Mouse (Mus musculus): ENCODE results near the gene Tdrd7. TPM values are rescaled to one million over a fixed set of nuclear protein-coding genes. Genes with fewer than 3 reads are reported as not detected.

The Tdrd7 gene
- polyA plus RNA-seq, 1 experiment from 2014 or later = 24.9 TPM

DNA sequence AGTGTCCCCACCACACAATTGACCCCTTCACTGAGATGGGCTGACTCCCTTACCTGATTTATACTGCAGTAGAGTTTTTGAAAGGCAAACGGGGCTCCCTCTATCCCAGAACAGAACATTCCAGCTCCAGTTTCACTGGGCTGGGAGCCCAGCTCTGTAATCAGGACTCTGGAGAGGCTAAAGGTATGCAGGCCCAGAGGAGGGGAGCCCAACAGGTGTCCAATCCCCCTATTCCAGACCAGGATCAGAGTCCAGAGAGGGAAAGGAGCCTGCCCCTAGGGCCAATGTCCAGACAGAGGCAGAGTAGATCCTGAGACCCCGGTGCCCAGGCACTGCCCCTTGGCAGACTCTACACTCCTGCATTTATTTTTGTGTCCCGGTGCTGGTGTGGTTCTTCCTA, 99.8 kb downstream of the Tdrd7 start:
- no peak for ATAC-seq
- Histone ChIP-seq H3K9ac (ENCODE audit: low read depth, low read length) (no peak overlapping the region), H3K36me3 (ENCODE audit: control insufficient read depth, insufficient read depth, low read length) (no peaks in the 10 kb centered on the region), H3K4me3 (ENCODE audit: low read depth, low read length) (no peak overlapping the region), H3K4me2 (ENCODE audit: low read length) (no peak overlapping the region), H3K27me3 (ENCODE audit: control insufficient read depth, insufficient read depth, low read depth, low read length) (no peaks in the 10 kb centered on the region), H3K9me3 (replicated peaks; ENCODE audit: control insufficient read depth, low read length, poor library complexity, severe bottlenecking) (no peaks in the 10 kb centered on the region), H3K27ac (ENCODE audit: low read length) (no peak overlapping the region), H3K4me1 (ENCODE audit: control insufficient read depth, insufficient read depth, low read length) (no peaks in the 10 kb centered on the region)
- 75% methylated on average over 3 of the region's 3 CpGs for WGBS

DNA sequence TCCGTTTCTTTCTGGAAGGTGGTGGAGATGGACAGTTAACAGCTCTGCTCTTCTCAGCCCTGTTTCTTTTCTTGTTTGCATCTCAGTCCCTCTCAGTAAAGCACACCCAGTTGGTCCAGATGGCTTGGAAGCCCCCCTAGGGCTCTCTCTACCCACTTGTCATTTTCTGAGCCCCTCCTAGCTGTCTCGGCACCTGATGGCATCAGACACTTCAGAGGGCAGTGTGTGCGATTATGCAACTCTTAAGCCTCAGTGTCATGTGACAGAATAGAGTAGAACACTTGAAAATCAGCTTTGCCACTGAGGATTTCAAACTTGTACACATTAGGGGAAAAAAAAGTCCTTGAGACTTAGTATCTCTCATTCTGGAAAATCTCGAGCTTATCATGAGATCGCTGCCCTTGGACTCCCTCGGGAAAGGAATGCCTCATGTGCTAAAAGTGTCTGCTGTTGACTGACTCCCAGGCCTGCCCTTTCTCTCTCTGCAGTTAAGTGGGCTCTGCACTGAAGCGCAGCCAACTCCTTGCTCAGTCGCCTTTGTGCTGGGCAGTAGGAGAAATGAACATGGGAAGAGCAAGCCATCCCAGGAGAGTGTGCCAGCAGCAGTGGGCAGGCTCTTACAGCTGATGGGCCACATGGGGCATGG, 100.7 kb downstream of the Tdrd7 start:
- no peaks in the 10 kb centered on the region for H3K27me3 ChIP-seq (ENCODE audit: control insufficient read depth, insufficient read depth, low read depth, low read length)
- H3K36me3 ChIP-seq (ENCODE audit: control insufficient read depth, insufficient read depth, low read length) = no peaks in the 10 kb centered on the region
- H3K4me3 ChIP-seq (ENCODE audit: low read depth, low read length) = no peak overlapping the region
- no peak overlapping the region for H3K9ac ChIP-seq (ENCODE audit: low read depth, low read length)
- H3K4me2 ChIP-seq (ENCODE audit: low read length) = no peak overlapping the region
- ATAC-seq = no peak
- H3K4me1 ChIP-seq (ENCODE audit: control insufficient read depth, insufficient read depth, low read length) = no peaks in the 10 kb centered on the region
- H3K27ac ChIP-seq (ENCODE audit: low read length) = no peak overlapping the region
- 63% methylated on average over 8 of the region's 8 CpGs for WGBS
- no peaks in the 10 kb centered on the region for H3K9me3 ChIP-seq (replicated peaks; ENCODE audit: control insufficient read depth, low read length, poor library complexity, severe bottlenecking)

DNA sequence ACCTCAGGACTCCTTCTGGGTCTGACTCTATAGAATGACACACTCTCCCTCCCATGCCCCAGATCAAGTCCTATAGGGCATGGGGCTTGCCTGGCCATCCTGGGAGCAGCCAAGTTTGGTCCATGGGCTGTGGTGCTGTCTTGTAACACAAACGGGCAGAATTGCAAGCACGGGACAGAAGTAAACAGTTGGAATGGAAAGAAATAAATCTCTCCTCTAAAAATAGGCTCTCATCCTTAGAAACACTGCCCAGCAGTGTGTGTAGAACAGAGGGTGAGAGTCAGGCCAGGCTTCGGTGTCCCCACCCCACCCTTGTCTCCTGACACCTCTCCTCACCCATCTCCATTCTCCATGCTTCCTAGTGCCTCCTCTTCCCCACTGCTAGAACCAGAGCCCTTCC, 102.9 kb downstream of the Tdrd7 start:
- Histone ChIP-seq H3K9ac (ENCODE audit: low read depth, low read length) (no peak overlapping the region), H3K4me3 (ENCODE audit: low read depth, low read length) (no peak overlapping the region), H3K4me1 (ENCODE audit: control insufficient read depth, insufficient read depth, low read length) (no peaks in the 10 kb centered on the region), H3K27me3 (ENCODE audit: control insufficient read depth, insufficient read depth, low read depth, low read length) (no peaks in the 10 kb centered on the region), H3K4me2 (ENCODE audit: low read length) (no peak overlapping the region), H3K27ac (ENCODE audit: low read length) (no peak overlapping the region), H3K36me3 (ENCODE audit: control insufficient read depth, insufficient read depth, low read length) (no peaks in the 10 kb centered on the region), H3K9me3 (replicated peaks; ENCODE audit: control insufficient read depth, low read length, poor library complexity, severe bottlenecking) (no peaks in the 10 kb centered on the region)
- 93% methylated on average over 3 of the region's 3 CpGs for WGBS
- ATAC-seq = no peak

DNA sequence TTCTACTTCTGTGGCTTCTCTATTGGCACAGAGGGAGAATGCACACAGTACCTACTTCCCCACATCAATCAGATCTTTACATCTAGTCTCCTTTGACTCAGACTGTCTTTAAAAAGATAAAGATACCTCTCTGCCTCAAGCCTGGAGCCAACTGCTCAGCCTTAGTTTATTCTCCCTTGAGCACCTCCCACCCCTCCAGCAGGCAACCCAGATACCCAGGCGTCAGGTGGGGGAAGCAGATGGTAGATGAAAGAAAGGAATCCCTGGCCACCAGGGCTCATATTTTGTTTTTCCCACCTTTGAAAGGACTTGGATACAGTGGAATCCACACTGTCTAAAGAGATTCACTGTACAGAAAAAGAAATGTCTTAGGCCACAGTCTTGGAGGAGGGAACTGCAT, 103.4 kb downstream of the Tdrd7 start:
- H3K36me3 ChIP-seq (ENCODE audit: control insufficient read depth, insufficient read depth, low read length) = no peaks in the 10 kb centered on the region
- no peak overlapping the region for H3K27ac ChIP-seq (ENCODE audit: low read length)
- no peak overlapping the region for H3K4me3 ChIP-seq (ENCODE audit: low read depth, low read length)
- no peak overlapping the region for H3K9ac ChIP-seq (ENCODE audit: low read depth, low read length)
- H3K27me3 ChIP-seq (ENCODE audit: control insufficient read depth, insufficient read depth, low read depth, low read length) = no peaks in the 10 kb centered on the region
- 38% methylated on average over 1 of the region's 1 CpGs for WGBS
- no peak overlapping the region for H3K4me2 ChIP-seq (ENCODE audit: low read length)
- no peaks in the 10 kb centered on the region for H3K9me3 ChIP-seq (replicated peaks; ENCODE audit: control insufficient read depth, low read length, poor library complexity, severe bottlenecking)
- no peaks in the 10 kb centered on the region for H3K4me1 ChIP-seq (ENCODE audit: control insufficient read depth, insufficient read depth, low read length)
- ATAC-seq = no peak

DNA sequence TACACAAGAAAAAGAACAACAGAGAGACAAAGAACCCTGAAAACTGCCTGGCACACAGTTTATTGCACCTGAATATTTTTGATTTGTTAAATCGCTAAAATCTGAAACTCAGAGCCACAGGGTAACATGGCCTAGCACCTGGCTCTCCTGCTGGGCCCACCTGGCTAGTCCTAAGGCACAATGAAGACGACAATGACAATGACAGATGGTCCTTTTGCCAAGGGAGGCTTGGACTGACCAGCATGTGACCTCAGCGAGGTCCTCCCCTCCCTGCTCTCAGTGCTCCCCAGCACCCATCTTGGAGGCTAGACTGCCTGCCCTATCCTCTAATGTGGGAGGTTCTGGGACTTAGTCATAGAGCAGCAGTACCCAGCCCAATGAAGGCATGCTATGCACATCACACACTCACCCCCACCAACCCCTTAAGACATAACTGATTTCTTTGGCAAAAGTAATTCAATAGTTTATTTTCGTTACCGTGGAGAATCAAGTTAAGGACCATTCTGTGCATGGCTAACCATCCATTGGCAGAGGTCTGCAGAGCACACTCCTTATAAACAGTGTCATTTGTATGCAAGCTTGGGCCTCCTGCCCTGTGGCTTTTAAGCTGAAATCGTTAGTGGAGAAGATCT, 104.8 kb downstream of the Tdrd7 start:
- no peaks in the 10 kb centered on the region for H3K4me1 ChIP-seq (ENCODE audit: control insufficient read depth, insufficient read depth, low read length)
- H3K27ac ChIP-seq (ENCODE audit: low read length) = no peak overlapping the region
- H3K4me2 ChIP-seq (ENCODE audit: low read length) = no peak overlapping the region
- no peak for ATAC-seq
- H3K27me3 ChIP-seq (ENCODE audit: control insufficient read depth, insufficient read depth, low read depth, low read length) = no peaks in the 10 kb centered on the region
- WGBS = 57% methylated on average over 6 of the region's 6 CpGs
- H3K9me3 ChIP-seq (replicated peaks; ENCODE audit: control insufficient read depth, low read length, poor library complexity, severe bottlenecking) = no peaks in the 10 kb centered on the region
- H3K9ac ChIP-seq (ENCODE audit: low read depth, low read length) = no peak overlapping the region
- no peak overlapping the region for H3K4me3 ChIP-seq (ENCODE audit: low read depth, low read length)
- H3K36me3 ChIP-seq (ENCODE audit: control insufficient read depth, insufficient read depth, low read length) = no peaks in the 10 kb centered on the region

DNA sequence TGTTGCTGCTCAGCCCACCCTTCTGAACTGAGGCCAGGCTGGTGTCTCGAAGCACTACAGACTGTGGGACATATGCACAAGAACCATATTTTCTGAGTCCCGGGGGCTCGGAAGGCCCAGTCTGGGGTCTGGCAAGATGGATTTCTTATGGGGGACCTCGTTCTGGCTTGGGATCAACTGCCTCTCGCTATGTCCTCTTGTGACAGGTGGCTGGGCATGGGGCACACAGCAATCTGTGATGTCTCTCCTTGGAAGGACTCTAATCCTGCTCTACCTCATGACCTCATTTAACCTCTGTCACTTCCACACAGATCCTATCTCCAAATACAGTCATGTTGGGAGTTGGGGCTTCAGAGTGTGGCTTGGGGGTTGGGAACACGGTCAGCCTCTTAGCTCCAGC, 107.5 kb downstream of the Tdrd7 start:
- ATAC-seq = no peak
- Histone ChIP-seq H3K4me3 (ENCODE audit: low read depth, low read length) (no peak overlapping the region), H3K36me3 (ENCODE audit: control insufficient read depth, insufficient read depth, low read length) (no peaks in the 10 kb centered on the region), H3K27ac (ENCODE audit: low read length) (no peak overlapping the region), H3K4me1 (ENCODE audit: control insufficient read depth, insufficient read depth, low read length) (no peaks in the 10 kb centered on the region), H3K9me3 (replicated peaks; ENCODE audit: control insufficient read depth, low read length, poor library complexity, severe bottlenecking) (no peaks in the 10 kb centered on the region), H3K27me3 (ENCODE audit: control insufficient read depth, insufficient read depth, low read depth, low read length) (no peaks in the 10 kb centered on the region), H3K9ac (ENCODE audit: low read depth, low read length) (no peak overlapping the region), H3K4me2 (ENCODE audit: low read length) (no peak overlapping the region)
- WGBS = 91% methylated on average over 6 of the region's 6 CpGs

DNA sequence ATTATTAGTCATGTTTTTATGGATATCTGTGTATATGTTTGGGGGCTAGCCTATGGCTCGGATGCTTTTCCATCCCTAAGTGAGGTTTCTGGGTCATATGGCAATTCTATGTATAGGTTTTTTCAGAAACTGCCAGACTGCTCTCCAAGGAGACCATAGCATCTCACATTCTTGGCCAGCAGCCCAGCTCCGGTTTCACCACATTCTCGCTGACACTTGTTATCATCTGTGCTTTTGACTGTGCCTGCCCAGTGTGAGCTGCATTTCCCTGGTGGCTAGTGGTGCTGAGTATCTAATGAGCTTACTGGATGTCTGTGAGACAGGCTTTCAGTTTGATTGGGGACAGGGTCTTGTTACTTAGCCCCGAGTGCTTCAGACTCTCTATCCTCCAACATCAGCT, 108.6 kb downstream of the Tdrd7 start:
- WGBS = 61% methylated on average over 4 of the region's 4 CpGs
- ATAC-seq = no peak
- H3K4me2 ChIP-seq (ENCODE audit: low read length) = no peak overlapping the region
- H3K9ac ChIP-seq (ENCODE audit: low read depth, low read length) = no peak overlapping the region
- no peaks in the 10 kb centered on the region for H3K27me3 ChIP-seq (ENCODE audit: control insufficient read depth, insufficient read depth, low read depth, low read length)
- no peak overlapping the region for H3K4me3 ChIP-seq (ENCODE audit: low read depth, low read length)
- no peaks in the 10 kb centered on the region for H3K9me3 ChIP-seq (replicated peaks; ENCODE audit: control insufficient read depth, low read length, poor library complexity, severe bottlenecking)
- H3K27ac ChIP-seq (ENCODE audit: low read length) = no peak overlapping the region
- H3K36me3 ChIP-seq (ENCODE audit: control insufficient read depth, insufficient read depth, low read length) = no peaks in the 10 kb centered on the region
- H3K4me1 ChIP-seq (ENCODE audit: control insufficient read depth, insufficient read depth, low read length) = no peaks in the 10 kb centered on the region

DNA sequence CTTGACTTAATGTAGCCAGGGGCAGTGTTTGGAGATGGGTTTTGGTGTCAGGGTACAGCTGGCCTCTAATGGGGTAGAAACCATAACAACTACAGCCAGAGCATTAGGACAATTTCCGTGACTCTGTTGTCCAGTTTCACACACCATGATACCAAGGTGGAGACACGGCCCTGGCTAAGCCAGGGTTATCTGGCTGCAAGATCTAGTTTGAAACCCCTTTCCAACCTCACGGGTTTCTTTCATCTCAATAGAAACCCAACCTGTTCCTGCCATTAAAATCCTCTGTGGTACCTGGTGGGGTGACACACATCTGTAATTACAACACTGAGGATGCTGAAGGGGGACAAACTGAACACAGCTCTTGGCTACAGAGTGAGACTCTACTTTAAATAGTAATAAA, 110.5 kb downstream of the Tdrd7 start:
- no peak for ATAC-seq
- 92% methylated on average over 3 of the region's 3 CpGs for WGBS
- H3K4me3 ChIP-seq (ENCODE audit: low read depth, low read length) = no peak overlapping the region
- no peaks in the 10 kb centered on the region for H3K27me3 ChIP-seq (ENCODE audit: control insufficient read depth, insufficient read depth, low read depth, low read length)
- H3K4me2 ChIP-seq (ENCODE audit: low read length) = no peak overlapping the region
- H3K9me3 ChIP-seq (replicated peaks; ENCODE audit: control insufficient read depth, low read length, poor library complexity, severe bottlenecking) = no peaks in the 10 kb centered on the region
- H3K36me3 ChIP-seq (ENCODE audit: control insufficient read depth, insufficient read depth, low read length) = no peaks in the 10 kb centered on the region
- no peak overlapping the region for H3K27ac ChIP-seq (ENCODE audit: low read length)
- H3K4me1 ChIP-seq (ENCODE audit: control insufficient read depth, insufficient read depth, low read length) = no peaks in the 10 kb centered on the region
- no peak overlapping the region for H3K9ac ChIP-seq (ENCODE audit: low read depth, low read length)

DNA sequence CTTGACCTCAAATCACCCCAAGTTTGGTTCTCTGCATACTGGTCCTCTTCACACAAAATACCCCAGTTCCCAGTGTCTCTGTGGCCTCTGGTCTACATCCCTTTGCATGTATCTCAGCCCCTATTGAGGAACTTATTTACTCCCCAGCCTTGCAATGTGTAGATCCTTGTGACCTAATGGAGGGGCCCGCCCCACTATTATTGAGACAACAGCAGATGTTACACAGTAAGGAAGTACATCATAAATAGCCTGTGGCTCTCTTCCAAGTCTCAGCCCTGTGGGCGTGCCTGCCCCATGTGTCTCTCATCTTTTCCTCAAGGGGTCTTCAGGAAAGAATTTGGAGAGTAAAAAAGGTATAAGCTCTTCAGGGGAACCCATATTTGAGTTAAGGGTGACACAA, 111.8 kb downstream of the Tdrd7 start:
- Histone ChIP-seq H3K4me1 (ENCODE audit: control insufficient read depth, insufficient read depth, low read length) (no peaks in the 10 kb centered on the region), H3K36me3 (ENCODE audit: control insufficient read depth, insufficient read depth, low read length) (no peaks in the 10 kb centered on the region), H3K9me3 (replicated peaks; ENCODE audit: control insufficient read depth, low read length, poor library complexity, severe bottlenecking) (no peaks in the 10 kb centered on the region), H3K4me2 (ENCODE audit: low read length) (no peak overlapping the region), H3K27me3 (ENCODE audit: control insufficient read depth, insufficient read depth, low read depth, low read length) (no peaks in the 10 kb centered on the region), H3K4me3 (ENCODE audit: low read depth, low read length) (no peak overlapping the region), H3K27ac (ENCODE audit: low read length) (no peak overlapping the region), H3K9ac (ENCODE audit: low read depth, low read length) (no peak overlapping the region)
- ATAC-seq = no peak
- WGBS = 79% methylated on average over 2 of the region's 2 CpGs
